Mouse (Mus musculus) embryonic facial prominence, embryonic 11.5 days (tissue): Measurements from ENCODE around the gene Rcor1. TPM values are rescaled to one million over a fixed set of nuclear protein-coding genes. Genes with fewer than 3 reads are reported as not detected.

Experiments
- ATAC-seq: fragments of 200-750 bp; cut with Nextera tagmentation; replicated peaks from 2 replicates; pipeline ENCODE4 v1.8.0; 2017; ENCODE audit warnings: low read depth; ENCODE audit not compliant: insufficient number of reproducible peaks, low FRiP score, low TSS enrichment
- DNase-seq: peaks from one replicate; pipeline ENCODE4 v3.0.0-alpha.2; 2015; ENCODE audit warnings: low spot score
- H3K27ac ChIP-seq: fragments of 300-500 bp; sonication (generic); replicated peaks from 2 replicates; pipeline ENCODE4 v1.5.1; 2014; ENCODE audit warnings: mild to moderate bottlenecking, low read depth, low read length, control low read depth
- H3K27me3 ChIP-seq: fragments of 300-500 bp; sonication (generic); 2 replicates; pipeline ENCODE4 v1.6.1; 2014; ENCODE audit warnings: mild to moderate bottlenecking, low read length, moderate library complexity, mixed read lengths; ENCODE audit not compliant: control insufficient read depth, insufficient read depth
- H3K36me3 ChIP-seq: fragments of 300-500 bp; sonication (generic); replicated peaks from 2 replicates; pipeline ENCODE4 v1.6.1; 2014; ENCODE audit warnings: low read depth, mild to moderate bottlenecking, low read length, moderate library complexity, mixed read lengths; ENCODE audit not compliant: control insufficient read depth, insufficient read depth
- H3K4me1 ChIP-seq: fragments of 300-500 bp; sonication (generic); 2 replicates; pipeline ENCODE4 v1.6.1; 2014; ENCODE audit warnings: low read length, mixed read lengths; ENCODE audit not compliant: control insufficient read depth, insufficient read depth
- H3K4me2 ChIP-seq: fragments of 300-500 bp; sonication (generic); 2 replicates; pipeline ENCODE4 v1.6.1; 2014; ENCODE audit warnings: low read depth, mild to moderate bottlenecking, control low read depth, low read length, moderate library complexity
- H3K4me3 ChIP-seq: fragments of 300-500 bp; sonication (generic); 2 replicates; pipeline ENCODE4 v1.5.1; 2014; ENCODE audit warnings: low read depth, low read length, control low read depth
- H3K9ac ChIP-seq: fragments of 300-500 bp; sonication (generic); replicated peaks from 2 replicates; pipeline ENCODE4 v1.6.1; 2014; ENCODE audit warnings: mild to moderate bottlenecking, control low read depth, low read length
- H3K9me3 ChIP-seq: fragments of 300-500 bp; sonication (generic); replicated peaks from 2 replicates; pipeline ENCODE4 v1.6.1; 2016; ENCODE audit warnings: mild to moderate bottlenecking, low read length, inconsistent platforms, mixed read lengths; ENCODE audit not compliant: control insufficient read depth
- WGBS: fragments of 180-500 bp; shearing (Covaris S2); extraction: QIAGEN DNeasy Blood & Tissue Kit; methylation state at CpG from one replicate; pipeline ENCODE4 v1.1.7; 2014; 5-methylcytosine and 5-hydroxymethylcytosine counted together
- polyA plus RNA-seq: library from polyadenylated mRNA; unstranded; fragments of >200 nt; fragmentation: Nextera tagmentation; extraction: Ambion mirVana; gene quantifications from 2 replicates; pipeline ENCODE4 v1.2.1, GENCODE M21; 2014

The Rcor1 gene
- polyA plus RNA-seq, 1 experiment from 2014 or later, result 16.9 TPM

GRCm38 (mm10) chr12:111143509-111144063 lies 104.4 kb downstream of the Rcor1 start:
- DNase-seq (no peak), ATAC-seq (no peak)
- H3K27ac ChIP-seq, result peak overlapping the region; percentile 52

GRCm38 (mm10) chr12:111144598-111144997 lies 105.4 kb downstream of the Rcor1 start:
- Histone ChIP-seq H3K36me3 (no peaks in the 10 kb centered on the region), H3K9ac (no peak overlapping the region), H3K4me2 (no peak overlapping the region), H3K4me3 (no peak overlapping the region), H3K4me1 (peaks cover 3% of the 10 kb centered on the region; the same call in 1 of the 2 replicates), H3K27ac (no peak overlapping the region), H3K27me3 (no peaks in the 10 kb centered on the region), H3K9me3 (no peaks in the 10 kb centered on the region)
- DNase-seq (no peak), ATAC-seq (no peak)
- WGBS, result 94% methylated on average over 2 of the region's 2 CpGs

More at GRCm38 (mm10) chr12:111143509-111144063, 104.4 kb downstream of the Rcor1 start:
- no peaks in the 10 kb centered on the region for H3K9me3 ChIP-seq
- no peak overlapping the region for H3K4me3 ChIP-seq
- no peaks in the 10 kb centered on the region for H3K27me3 ChIP-seq
- H3K9ac ChIP-seq, result no peak overlapping the region
- peaks cover 3% of the 10 kb centered on the region; the same call in 1 of the 2 replicates for H3K4me1 ChIP-seq
- WGBS, result 72% methylated on average over 16 of the region's 16 CpGs
- H3K4me2 ChIP-seq, result no peak overlapping the region
- H3K36me3 ChIP-seq, result no peaks in the 10 kb centered on the region

DNA sequence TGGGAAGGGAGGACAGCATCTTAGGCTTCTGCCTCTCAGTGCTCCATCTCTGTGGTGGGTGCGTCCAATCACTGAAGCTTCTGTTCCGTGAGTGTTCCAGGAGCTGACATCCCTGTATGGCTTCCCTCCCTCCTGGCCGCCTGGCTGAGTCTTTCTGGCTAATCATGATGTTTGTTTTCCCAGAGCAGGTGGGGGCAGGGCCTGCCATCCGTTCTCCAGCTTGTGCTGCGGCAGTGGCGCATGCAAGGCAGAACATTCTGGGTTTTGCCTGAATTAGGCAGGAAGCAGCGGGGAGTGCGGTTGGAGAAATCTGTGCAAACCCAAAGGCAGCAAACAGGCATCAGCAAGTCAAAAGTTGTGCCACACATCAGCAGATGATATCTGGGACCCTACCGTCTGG lies 106.1 kb downstream of the Rcor1 start:
- DNase-seq, result peak; percentile 49
- no peak for ATAC-seq
- no peaks in the 10 kb centered on the region for H3K9me3 ChIP-seq
- no peak overlapping the region for H3K27ac ChIP-seq
- 38% methylated on average over 9 of the region's 9 CpGs for WGBS
- peaks cover 3% of the 10 kb centered on the region; the same call in 1 of the 2 replicates for H3K4me1 ChIP-seq
- no peak overlapping the region for H3K9ac ChIP-seq
- H3K27me3 ChIP-seq, result no peaks in the 10 kb centered on the region
- no peak overlapping the region for H3K4me2 ChIP-seq
- no peaks in the 10 kb centered on the region for H3K36me3 ChIP-seq
- H3K4me3 ChIP-seq, result no peak overlapping the region

- 66% methylated on average over 17 of the region's 17 CpGs for WGBS
- ATAC-seq, result no peak
Observed at GRCm38 (mm10) chr12:111149495-111150235, 110.5 kb downstream of the Rcor1 start.

GRCm38 (mm10) chr12:111150236-111150596 lies 111.1 kb downstream of the Rcor1 start:
- H3K27me3 ChIP-seq, result no peaks in the 10 kb centered on the region
- H3K4me2 ChIP-seq, result no peak overlapping the region
- 10% methylated on average over 6 of the region's 6 CpGs for WGBS
- DNase-seq, result peak; percentile 33
- ATAC-seq, result no peak
- H3K36me3 ChIP-seq, result no peaks in the 10 kb centered on the region
- no peak overlapping the region for H3K27ac ChIP-seq
- no peak overlapping the region for H3K9ac ChIP-seq
- H3K9me3 ChIP-seq, result no peaks in the 10 kb centered on the region
- H3K4me1 ChIP-seq, result no peaks in the 10 kb centered on the region
- no peak overlapping the region for H3K4me3 ChIP-seq

More at GRCm38 (mm10) chr12:111149495-111150235, 110.5 kb downstream of the Rcor1 start:
- Histone ChIP-seq H3K4me3 (no peak overlapping the region), H3K36me3 (no peaks in the 10 kb centered on the region), H3K27ac (no peak overlapping the region), H3K4me2 (no peak overlapping the region), H3K9ac (no peak overlapping the region), H3K27me3 (no peaks in the 10 kb centered on the region), H3K9me3 (no peaks in the 10 kb centered on the region), H3K4me1 (no peaks in the 10 kb centered on the region; the same call in 1 of the 2 replicates)
- DNase-seq, result no peak

GRCm38 (mm10) chr12:111151422-111152156 lies 112.4 kb downstream of the Rcor1 start:
- Histone ChIP-seq H3K4me1 (no peaks in the 10 kb centered on the region), H3K27ac (no peak overlapping the region), H3K36me3 (no peaks in the 10 kb centered on the region), H3K4me2 (no peak overlapping the region), H3K4me3 (no peak overlapping the region), H3K27me3 (no peaks in the 10 kb centered on the region), H3K9ac (no peak overlapping the region), H3K9me3 (no peaks in the 10 kb centered on the region)
- WGBS, result 83% methylated on average over 5 of the region's 5 CpGs
- DNase-seq, result no peak
- no peak for ATAC-seq

DNA sequence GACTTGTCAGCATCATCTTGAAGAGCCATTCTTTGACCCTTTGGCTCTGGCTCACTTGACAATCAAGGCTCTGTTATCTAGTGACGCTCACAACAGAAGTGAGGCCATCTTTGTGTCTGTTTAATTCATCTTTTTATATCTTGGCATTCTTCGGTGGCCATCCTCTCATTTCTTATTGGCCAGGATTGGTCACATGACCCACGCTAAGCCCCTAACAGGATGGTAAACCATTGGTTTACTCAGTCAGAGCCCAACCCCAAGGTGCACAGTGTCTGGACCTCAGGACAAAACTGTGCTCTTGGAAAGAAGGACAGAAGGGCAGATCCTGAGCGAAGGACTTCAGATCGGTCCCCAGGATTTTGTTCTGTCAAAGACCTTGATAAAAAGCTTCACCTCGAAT lies 113.4 kb downstream of the Rcor1 start:
- DNase-seq, result no peak
- no peaks in the 10 kb centered on the region for H3K36me3 ChIP-seq

More for the DNA sequence above, 113.4 kb downstream of the Rcor1 start:
- Histone ChIP-seq H3K27me3 (no peaks in the 10 kb centered on the region), H3K4me1 (no peaks in the 10 kb centered on the region), H3K4me3 (no peak overlapping the region), H3K9me3 (no peaks in the 10 kb centered on the region), H3K27ac (no peak overlapping the region), H3K4me2 (no peak overlapping the region), H3K9ac (no peak overlapping the region)
- no peak for ATAC-seq
- 85% methylated on average over 6 of the region's 6 CpGs for WGBS
